Mouse (Mus musculus) T-cell, adult 2 months (primary cell): ENCODE data around the gene Parp14.

Experiments
- DNase-seq: peaks from one replicate; pipeline ENCODE4 v3.0.0; 2022; ENCODE audit warnings: low spot score

Gene Parp14

GRCm38 (mm10) chr16:35784134-35784725, 87.1 kb downstream of the Parp14 start:
- no peak for DNase-seq

- DNase-seq, result no peak
Measured at GRCm38 (mm10) chr16:35783207-35783573, 88.2 kb downstream of the Parp14 start.
